Mouse (Mus musculus): Measurements from ENCODE around the gene Obscn. TPM values are rescaled to one million over a fixed set of nuclear protein-coding genes. Genes with fewer than 3 reads are reported as not detected.

Gene Obscn
- polyA plus RNA-seq, 1 experiment from 2014 or later: 0.24 TPM

GRCm38 (mm10) chr11:58967346-58967745 is 168.9 kb downstream of the Obscn start:
- no peak for ATAC-seq (ENCODE audit: low FRiP score, low TSS enrichment)
- H3K27me3 ChIP-seq (ENCODE audit: control insufficient read depth, insufficient read depth, low read length): no peaks in the 10 kb centered on the region
- TF ChIP-seq EP300 (optimal IDR thresholded peaks at IDR 0.05): no peak
- peak; percentile 76 for TF ChIP-seq CTCF (IDR thresholded peaks at IDR 0.05; ENCODE audit: low read depth)
- no peak overlapping the region for H3K4me2 ChIP-seq (replicated peaks; ENCODE audit: low read depth)
- no peaks in the 10 kb centered on the region for H3K36me3 ChIP-seq (ENCODE audit: control insufficient read depth, insufficient read depth, low read length)
- no peak overlapping the region for H3K9ac ChIP-seq (ENCODE audit: low read length)
- H3K9me3 ChIP-seq (ENCODE audit: control insufficient read depth, low read length): no peaks in the 10 kb centered on the region
- no peak overlapping the region for H3K27ac ChIP-seq (replicated peaks)
- no peak overlapping the region for H3K4me3 ChIP-seq (ENCODE audit: low read depth, low read length)
- WGBS: 93% methylated on average over 1 of the region's 1 CpGs
- H3K4me1 ChIP-seq (replicated peaks; ENCODE audit: control insufficient read depth, insufficient read depth): no peaks in the 10 kb centered on the region
- DNase-seq (ENCODE audit: low spot score): no peak

- Histone ChIP-seq H3K27ac (replicated peaks) (no peak overlapping the region), H3K4me2 (replicated peaks; ENCODE audit: low read depth) (no peak overlapping the region), H3K27me3 (ENCODE audit: control insufficient read depth, insufficient read depth, low read length) (no peaks in the 10 kb centered on the region), H3K9me3 (ENCODE audit: control insufficient read depth, low read length) (no peaks in the 10 kb centered on the region), H3K36me3 (ENCODE audit: control insufficient read depth, insufficient read depth, low read length) (no peaks in the 10 kb centered on the region), H3K4me3 (ENCODE audit: low read depth, low read length) (no peak overlapping the region), H3K9ac (ENCODE audit: low read length) (no peak overlapping the region), H3K4me1 (replicated peaks; ENCODE audit: control insufficient read depth, insufficient read depth) (no peaks in the 10 kb centered on the region)
- TF ChIP-seq CTCF (IDR thresholded peaks at IDR 0.05; ENCODE audit: low read depth) (no peak), EP300 (optimal IDR thresholded peaks at IDR 0.05) (no peak)
- no peak for ATAC-seq (ENCODE audit: low FRiP score, low TSS enrichment)
- DNase-seq (ENCODE audit: low spot score): no peak
- 49% methylated on average over 12 of the region's 12 CpGs for WGBS
These were observed 171.0 kb downstream of the Obscn start for GRCm38 (mm10) chr11:58965001-58965760.

DNA sequence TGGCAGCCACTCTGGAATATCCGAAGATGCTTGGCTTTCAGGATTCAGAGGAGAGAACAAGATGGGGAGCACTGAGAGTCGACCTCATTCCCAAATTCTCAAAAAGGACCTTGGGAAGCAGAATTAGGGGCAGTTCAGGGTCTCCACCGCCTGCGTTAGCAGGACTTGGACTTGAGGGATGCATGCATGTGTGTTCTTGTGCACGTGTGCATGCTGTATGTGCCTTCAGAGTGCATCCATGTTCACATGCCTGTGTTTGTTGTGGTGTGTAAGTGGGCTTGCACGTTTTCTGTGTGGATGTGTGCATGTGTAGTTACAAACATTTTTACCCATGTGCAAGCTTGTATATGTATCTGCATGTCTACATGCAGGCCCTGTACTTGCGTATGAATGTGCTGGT is 172.0 kb downstream of the Obscn start:
- Histone ChIP-seq H3K36me3 (ENCODE audit: control insufficient read depth, insufficient read depth, low read length) (no peaks in the 10 kb centered on the region), H3K9ac (ENCODE audit: low read length) (no peak overlapping the region), H3K9me3 (ENCODE audit: control insufficient read depth, low read length) (no peaks in the 10 kb centered on the region), H3K4me1 (replicated peaks; ENCODE audit: control insufficient read depth, insufficient read depth) (no peaks in the 10 kb centered on the region; the same call in 1 of the 2 replicates), H3K4me2 (replicated peaks; ENCODE audit: low read depth) (no peak overlapping the region), H3K27ac (replicated peaks) (no peak overlapping the region), H3K4me3 (ENCODE audit: low read depth, low read length) (no peak overlapping the region), H3K27me3 (ENCODE audit: control insufficient read depth, insufficient read depth, low read length) (no peaks in the 10 kb centered on the region)
- no peak for TF ChIP-seq EP300 (optimal IDR thresholded peaks at IDR 0.05)
- no peak for TF ChIP-seq CTCF (IDR thresholded peaks at IDR 0.05; ENCODE audit: low read depth)
- 83% methylated on average over 7 of the region's 7 CpGs for WGBS
- ATAC-seq (ENCODE audit: low FRiP score, low TSS enrichment) (no peak), DNase-seq (ENCODE audit: low spot score) (no peak)

- DNase-seq (ENCODE audit: low spot score) (peak; percentile 73), ATAC-seq (ENCODE audit: low FRiP score, low TSS enrichment) (no peak; the same call in 1 of the 2 replicates)
- Histone ChIP-seq H3K4me3 (ENCODE audit: low read depth, low read length) (no peak overlapping the region), H3K27me3 (ENCODE audit: control insufficient read depth, insufficient read depth, low read length) (no peaks in the 10 kb centered on the region), H3K9me3 (ENCODE audit: control insufficient read depth, low read length) (no peaks in the 10 kb centered on the region), H3K27ac (replicated peaks) (no peak overlapping the region), H3K4me1 (replicated peaks; ENCODE audit: control insufficient read depth, insufficient read depth) (no peaks in the 10 kb centered on the region; the same call in 1 of the 2 replicates), H3K9ac (ENCODE audit: low read length) (no peak overlapping the region), H3K4me2 (replicated peaks; ENCODE audit: low read depth) (no peak overlapping the region), H3K36me3 (ENCODE audit: control insufficient read depth, insufficient read depth, low read length) (no peaks in the 10 kb centered on the region)
- 40% methylated on average over 13 of the region's 17 CpGs for WGBS
- no peak for TF ChIP-seq EP300 (optimal IDR thresholded peaks at IDR 0.05)
- no peak for TF ChIP-seq CTCF (IDR thresholded peaks at IDR 0.05; ENCODE audit: low read depth)
These were observed 172.7 kb downstream of the Obscn start for GRCm38 (mm10) chr11:58963543-58963942.

DNA sequence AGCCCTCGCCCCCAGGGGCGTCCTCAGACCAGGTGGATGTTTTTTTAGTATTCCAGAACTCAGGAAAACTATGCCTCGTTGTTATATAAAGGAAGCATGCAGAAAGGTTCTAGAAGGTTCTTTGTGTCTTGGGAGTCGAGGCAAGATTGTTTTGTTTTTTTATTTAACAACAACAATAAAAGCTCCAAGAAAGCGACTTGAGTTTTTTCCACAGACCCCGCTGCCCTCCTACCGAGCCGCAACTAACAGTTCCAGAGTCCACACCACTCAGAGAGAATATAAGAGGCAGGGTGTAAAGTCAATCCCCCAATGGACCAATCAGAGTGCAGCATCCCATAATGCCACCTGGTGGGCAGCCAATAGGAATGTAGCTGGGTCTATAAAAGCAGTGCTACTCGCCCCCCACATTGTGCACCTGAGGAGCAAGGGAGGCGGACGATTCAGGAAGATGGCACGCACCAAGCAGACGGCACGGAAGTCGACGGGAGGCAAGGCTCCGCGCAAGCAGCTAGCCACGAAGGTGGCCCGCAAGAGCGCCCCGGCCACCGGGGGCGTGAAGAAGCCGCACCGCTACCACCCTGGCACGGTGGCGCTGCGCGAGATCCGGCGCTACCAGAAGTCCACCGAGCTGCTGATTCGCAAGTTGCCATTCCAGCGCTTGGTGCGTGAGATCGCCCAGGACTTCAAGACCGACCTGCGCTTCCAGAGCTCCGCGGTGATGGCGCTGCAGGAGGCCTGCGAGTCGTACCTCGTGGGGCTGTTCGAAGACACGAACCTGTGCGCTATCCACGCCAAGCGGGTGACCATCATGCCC is 174.6 kb downstream of the Obscn start:
- no peak for DNase-seq (ENCODE audit: low spot score)
- no peak for TF ChIP-seq CTCF (IDR thresholded peaks at IDR 0.05; ENCODE audit: low read depth)
- TF ChIP-seq EP300 (optimal IDR thresholded peaks at IDR 0.05): no peak
- Histone ChIP-seq H3K9me3 (ENCODE audit: control insufficient read depth, low read length) (no peaks in the 10 kb centered on the region), H3K27ac (replicated peaks) (no peak overlapping the region), H3K4me1 (replicated peaks; ENCODE audit: control insufficient read depth, insufficient read depth) (no peaks in the 10 kb centered on the region; the same call in 1 of the 2 replicates), H3K27me3 (ENCODE audit: control insufficient read depth, insufficient read depth, low read length) (no peaks in the 10 kb centered on the region), H3K9ac (ENCODE audit: low read length) (no peak overlapping the region), H3K4me3 (ENCODE audit: low read depth, low read length) (no peak overlapping the region), H3K4me2 (replicated peaks; ENCODE audit: low read depth) (no peak overlapping the region), H3K36me3 (ENCODE audit: control insufficient read depth, insufficient read depth, low read length) (no peaks in the 10 kb centered on the region)
- no peak for ATAC-seq (ENCODE audit: low FRiP score, low TSS enrichment)
- WGBS: 61% methylated on average over 49 of the region's 50 CpGs
